Mouse (Mus musculus) large intestine, adult 2 months (tissue): ENCODE data around the gene Crtc2. TPM values are rescaled to one million over a fixed set of nuclear protein-coding genes. Genes with fewer than 3 reads are reported as not detected.
"Not testable (repeated sequence)": the region's sequence is repeated elsewhere in the genome, so short reads cannot be mapped to it uniquely, and the experiment has no call there.

ENCODE experiments used
- DNase-seq: peaks from one replicate; pipeline ENCODE4 v3.0.0-alpha.2; 2012; ENCODE audit warnings: low read depth, low spot score
- WGBS: fragments of 180-500 bp; shearing (Covaris S2); methylation state at CpG from one replicate; pipeline ENCODE4 v1.1.7; 2018; 5-methylcytosine and 5-hydroxymethylcytosine counted together
- polyA plus RNA-seq: library from polyadenylated mRNA; depleted of rRNA; stranded (reverse); fragments of >200 nt; gene quantifications from 2 replicates; pipeline ENCODE4 v1.2.3, GENCODE M21; 2012

Gene Crtc2
- polyA plus RNA-seq, 1 experiment: 25.7 TPM

DNA sequence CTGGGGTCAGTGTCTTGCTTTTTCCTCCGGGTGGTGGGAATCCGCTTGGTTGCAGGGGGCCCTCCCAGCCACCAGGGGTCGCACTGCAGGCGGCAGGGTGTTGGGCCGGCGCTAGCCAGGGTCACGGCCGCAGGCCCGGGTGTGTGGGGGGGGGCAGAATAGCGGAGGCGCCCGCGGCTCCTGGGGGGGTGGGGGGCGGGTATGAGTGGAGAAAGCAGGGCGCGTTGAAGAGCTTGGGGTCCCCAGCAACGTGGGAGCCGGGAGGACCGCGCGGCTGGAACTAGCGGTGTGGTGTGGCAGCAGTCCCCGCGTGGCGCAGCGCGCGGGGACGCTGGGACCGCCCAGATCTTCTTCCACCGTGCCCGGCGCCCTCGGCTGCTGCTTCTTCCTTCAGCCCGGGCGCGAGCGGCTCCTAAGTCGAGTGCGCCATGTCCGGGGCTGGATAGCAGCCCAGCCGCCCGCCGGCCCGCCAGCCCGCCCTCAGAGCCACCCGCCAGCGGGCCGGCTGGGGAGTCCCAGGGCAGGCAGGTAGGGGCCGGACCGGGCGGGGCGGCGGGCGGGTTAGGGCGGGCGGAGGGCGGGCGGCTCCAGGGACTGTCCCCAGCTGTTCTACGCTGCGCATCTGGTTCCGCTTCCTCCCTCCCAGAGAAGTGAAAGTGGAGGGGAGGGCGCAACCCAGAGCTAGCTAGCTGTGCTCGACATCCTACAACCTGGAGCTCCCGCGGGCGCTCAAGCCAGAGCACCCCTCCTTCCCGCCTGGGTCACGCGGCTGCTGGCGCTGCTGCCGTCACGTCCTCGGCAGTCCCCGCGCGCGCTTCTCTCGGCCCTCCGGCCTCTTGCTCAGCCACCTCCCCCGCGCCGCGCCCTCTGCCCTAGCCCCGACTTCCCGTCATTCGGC lies 11.3 kb downstream of the Crtc2 start, which contains the start of gene Dennd4b:
TSS of gene Dennd4b (plus strand) at position 152 of the 898 bp plus-strand sequence.
- WGBS: 1% methylated on average over 79 of the region's 87 CpGs
- DNase-seq: no peak

DNA sequence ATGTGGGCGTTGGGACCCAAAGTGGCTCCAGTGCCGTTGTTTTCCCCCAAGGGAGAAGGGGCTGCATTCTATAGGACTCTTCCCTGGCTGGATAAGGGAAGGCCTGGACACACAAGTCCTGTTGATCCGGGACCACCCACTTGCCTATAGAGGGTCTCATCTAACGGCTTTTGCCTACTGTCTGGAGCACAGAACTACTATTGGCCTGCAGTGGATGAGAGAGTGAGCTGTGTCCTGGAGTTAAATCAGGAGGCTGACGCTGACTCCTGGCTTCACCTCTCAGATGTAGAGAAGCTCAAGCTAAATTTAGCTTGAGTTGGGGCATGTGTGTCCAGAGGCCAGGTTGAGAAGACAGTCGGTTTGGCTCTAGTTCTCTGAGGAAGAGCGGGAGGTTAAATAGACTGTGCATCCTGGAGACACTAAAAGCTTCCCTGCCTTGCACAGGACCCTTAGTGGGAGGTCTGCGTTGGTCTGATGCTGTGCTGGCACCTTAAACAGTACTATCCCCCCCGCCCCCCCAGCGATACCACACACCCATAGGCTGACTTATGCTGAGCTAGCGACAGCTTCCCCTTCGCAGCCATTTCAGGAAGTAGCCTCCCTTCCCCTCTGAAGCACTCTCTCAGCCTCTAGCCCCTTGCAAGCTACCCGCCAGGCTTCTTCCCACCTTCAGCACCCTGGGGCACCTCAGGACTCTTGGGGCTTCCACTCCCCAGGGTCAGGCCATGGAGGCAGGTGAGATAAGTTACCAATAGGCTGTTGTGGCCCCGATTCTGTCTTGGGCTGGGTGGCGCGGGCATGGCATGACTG lies 12.2 kb downstream of the Crtc2 start:
- 29% methylated on average over 16 of the region's 16 CpGs for WGBS
- no peak for DNase-seq

GRCm38 (mm10) chr3:90266901-90267775 lies 13.2 kb downstream of the Crtc2 start:
- WGBS: 89% methylated on average over 20 of the region's 20 CpGs
- no peak for DNase-seq

DNA sequence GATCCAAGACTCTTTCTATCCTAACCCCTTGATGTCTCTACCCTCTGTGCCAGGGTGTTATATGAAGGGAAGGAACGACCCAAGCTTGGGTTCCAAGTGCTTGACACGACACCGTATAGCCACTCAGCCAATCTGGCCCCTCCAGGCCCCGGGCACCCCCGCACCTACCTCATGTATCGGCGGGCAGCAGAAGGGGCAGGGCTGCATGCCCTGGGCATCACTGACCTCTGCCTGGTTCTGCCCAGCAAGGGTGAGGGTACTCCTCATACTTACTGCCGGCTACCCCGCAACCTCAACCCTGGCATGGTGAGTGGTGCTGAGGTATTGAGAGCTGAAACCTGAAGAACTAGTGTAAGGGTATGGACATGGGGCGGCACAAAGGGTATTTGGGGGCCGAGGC lies 14.2 kb downstream of the Crtc2 start:
- WGBS: 95% methylated on average over 11 of the region's 11 CpGs
- DNase-seq: no peak

DNA sequence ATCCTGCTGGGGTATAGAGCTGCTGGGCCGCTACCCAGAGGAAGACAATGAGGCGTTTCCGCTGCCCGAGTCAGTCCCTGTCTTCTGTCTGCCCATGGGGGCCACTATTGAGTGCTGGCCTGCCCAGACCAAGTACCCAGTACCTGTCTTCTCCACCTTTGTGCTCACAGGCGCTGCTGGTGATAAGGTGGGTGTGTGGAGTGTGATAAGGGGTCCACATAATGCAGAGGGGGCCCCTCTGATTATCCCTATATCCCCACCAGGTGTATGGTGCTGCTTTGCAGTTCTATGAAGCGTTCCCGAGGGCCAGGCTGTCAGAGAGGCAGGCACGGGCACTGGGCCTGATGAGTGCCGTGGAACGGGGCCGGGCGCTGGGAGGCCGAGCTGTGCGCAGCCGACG lies 15.0 kb downstream of the Crtc2 start:
- DNase-seq: no peak
- 93% methylated on average over 16 of the region's 16 CpGs for WGBS

DNA sequence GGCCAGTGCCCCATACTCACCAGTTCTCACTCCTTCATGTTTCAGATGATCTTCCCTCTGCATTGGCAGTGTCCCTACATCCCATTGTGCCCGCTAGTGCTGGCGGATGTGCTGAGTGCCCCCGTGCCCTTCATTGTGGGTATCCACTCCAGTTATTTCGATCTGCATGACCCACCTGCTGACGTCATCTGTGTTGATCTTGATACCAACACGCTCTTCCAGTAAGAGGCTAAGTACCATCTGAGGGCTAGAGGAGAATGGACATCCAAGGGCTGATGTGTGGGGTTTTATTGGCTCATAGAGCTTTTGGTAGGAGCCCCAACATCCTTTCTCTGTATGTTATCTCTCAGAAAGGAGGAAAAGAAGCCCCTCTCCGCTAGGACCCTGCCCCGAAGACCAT lies 16.8 kb downstream of the Crtc2 start:
- WGBS: 93% methylated on average over 8 of the region's 8 CpGs
- DNase-seq: no peak

- DNase-seq: no peak
- WGBS: 69% methylated on average over 9 of the region's 9 CpGs
Measured at GRCm38 (mm10) chr3:90272170-90272569, 18.2 kb downstream of the Crtc2 start.

DNA sequence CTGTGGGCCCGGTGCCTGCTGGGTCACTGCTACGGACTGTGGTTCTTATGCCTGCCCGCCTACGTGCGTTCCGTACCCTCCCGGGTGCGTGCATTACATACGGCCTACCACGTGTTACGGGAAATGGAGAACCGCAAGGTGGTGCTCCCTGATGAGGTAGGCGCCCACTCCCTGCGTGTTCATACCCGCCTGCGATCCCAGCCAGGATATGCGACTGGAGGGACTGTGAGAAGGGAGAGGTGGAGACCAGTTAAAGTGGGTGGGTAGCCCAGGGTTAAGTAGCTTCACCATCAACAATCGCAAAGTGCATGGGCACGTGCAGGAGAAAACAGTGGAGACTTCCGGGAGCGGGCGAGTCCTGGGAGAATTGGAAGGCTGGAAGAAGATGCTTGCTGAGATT lies 19.9 kb downstream of the Crtc2 start:
- 92% methylated on average over 22 of the region's 22 CpGs for WGBS
- no peak for DNase-seq

- 93% methylated on average over 11 of the region's 11 CpGs for WGBS
- no peak for DNase-seq
Measured at GRCm38 (mm10) chr3:90275286-90275685, 21.3 kb downstream of the Crtc2 start.

- DNase-seq: no peak
- WGBS: 74% methylated on average over 16 of the region's 16 CpGs
Measured at GRCm38 (mm10) chr3:90276858-90277257, 22.9 kb downstream of the Crtc2 start.

- WGBS: 88% methylated on average over 9 of the region's 9 CpGs
- no peak for DNase-seq
Measured at GRCm38 (mm10) chr3:90277793-90278192, 23.8 kb downstream of the Crtc2 start.

DNA sequence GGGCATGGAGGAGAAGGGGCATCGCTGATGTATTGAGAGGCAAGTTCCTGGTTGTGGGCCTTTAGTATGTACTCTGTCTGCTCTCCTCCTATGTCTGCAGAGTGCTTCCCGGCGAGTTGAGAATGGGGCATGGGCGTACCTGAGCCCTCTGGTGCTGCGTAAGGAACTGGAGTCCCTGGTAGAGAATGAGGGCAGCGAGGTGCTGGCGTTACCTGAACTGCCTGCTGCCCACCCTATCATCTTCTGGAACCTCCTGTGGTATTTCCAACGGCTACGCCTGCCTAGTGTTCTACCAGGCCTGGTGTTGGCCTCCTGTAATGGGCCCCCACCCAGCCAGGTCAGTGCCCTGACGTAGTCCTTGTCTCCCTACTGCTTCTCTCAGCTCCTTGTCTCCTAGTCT lies 24.2 kb downstream of the Crtc2 start:
- DNase-seq: no peak
- 94% methylated on average over 10 of the region's 10 CpGs for WGBS

GRCm38 (mm10) chr3:90279216-90279615 lies 25.3 kb downstream of the Crtc2 start:
- no peak for DNase-seq
- WGBS: 90% methylated on average over 9 of the region's 9 CpGs

DNA sequence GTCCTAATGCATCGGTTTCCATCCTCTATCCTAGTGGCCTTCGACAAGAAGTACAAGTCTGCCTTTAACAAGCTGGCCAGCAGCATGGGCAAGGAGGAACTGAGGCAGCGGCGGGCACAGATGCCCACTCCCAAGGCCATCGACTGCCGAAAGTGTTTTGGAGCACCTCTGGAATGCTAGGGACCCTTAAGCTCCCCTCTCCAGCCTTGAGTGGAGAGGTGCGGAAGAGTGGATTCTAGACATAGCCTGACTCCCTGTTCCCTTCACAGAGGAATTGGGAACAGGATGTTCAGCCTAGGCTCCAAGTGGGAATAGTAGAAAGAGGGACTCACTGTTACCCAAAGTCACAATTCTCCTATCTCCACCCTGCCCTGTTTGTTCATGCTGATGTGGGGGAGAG lies 25.8 kb downstream of the Crtc2 start:
- 95% methylated on average over 7 of the region's 7 CpGs for WGBS
- no peak for DNase-seq

DNA sequence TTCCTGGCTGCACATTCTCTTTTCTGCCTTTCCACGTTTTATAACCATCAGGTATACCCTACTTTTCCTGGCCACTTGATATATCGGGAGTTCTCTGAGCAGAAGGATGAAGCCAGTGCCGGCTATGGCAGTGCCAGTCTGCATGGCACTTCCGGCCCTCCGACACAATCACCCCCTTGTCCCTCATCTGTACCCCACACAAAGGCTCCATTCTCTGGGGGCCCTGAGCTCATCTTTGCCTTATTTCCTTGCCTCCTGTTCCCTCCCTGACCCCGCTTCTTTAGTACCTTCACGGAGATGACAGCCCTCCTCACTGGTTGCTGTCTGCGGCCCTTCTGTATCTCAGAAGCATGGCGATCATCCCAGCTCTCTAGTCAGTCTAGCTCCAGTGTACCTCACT lies 26.7 kb downstream of the Crtc2 start:
- 93% methylated on average over 9 of the region's 9 CpGs for WGBS
- DNase-seq: no peak

- no peak for DNase-seq
- 96% methylated on average over 2 of the region's 2 CpGs for WGBS
Measured at GRCm38 (mm10) chr3:90284150-90284549, 30.2 kb downstream of the Crtc2 start.

DNA sequence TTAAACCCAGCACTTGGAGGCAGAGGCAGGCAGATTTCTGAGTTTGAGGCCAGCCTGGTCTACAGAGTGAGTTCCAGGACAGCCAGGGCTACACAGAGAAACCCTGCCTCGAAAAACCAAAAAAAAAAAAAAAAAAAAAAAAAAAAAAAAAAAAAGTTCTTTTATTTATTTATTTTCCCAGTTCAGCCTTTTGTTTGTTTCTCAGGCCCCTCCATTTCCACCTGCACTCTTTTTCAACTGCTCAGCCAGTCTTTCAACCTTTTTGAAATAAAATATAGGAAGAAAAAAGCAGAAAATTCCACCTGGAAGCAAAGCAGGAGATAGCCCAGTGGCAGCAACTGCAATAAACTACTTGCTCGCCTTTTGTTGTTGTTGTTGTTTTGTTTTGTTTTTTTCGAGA lies 35.4 kb downstream of the Crtc2 start:
- WGBS: 56% methylated on average over 3 of the region's 3 CpGs
- DNase-seq: not testable (repeated sequence)

DNA sequence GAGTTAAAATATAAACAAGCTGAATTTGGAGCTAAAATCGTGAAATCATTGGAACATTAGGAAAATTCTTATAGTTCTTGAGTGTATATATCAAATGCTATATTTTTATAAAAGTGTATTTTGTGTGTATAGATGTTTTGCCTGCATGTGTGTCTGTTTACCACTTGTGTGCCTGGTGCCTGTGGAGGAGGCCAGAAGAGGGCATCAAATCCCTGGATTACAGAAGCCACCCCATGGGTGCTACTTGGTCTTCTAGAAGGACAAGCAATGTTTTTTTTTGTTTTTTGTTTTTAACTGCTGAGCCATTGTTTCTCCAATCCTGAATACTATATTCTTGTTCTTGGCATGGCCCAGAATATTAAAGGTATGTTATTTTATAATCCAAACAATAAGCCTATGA lies 36.6 kb downstream of the Crtc2 start:
- WGBS: 87% methylated on average over 1 of the region's 1 CpGs
- DNase-seq: no peak

DNA sequence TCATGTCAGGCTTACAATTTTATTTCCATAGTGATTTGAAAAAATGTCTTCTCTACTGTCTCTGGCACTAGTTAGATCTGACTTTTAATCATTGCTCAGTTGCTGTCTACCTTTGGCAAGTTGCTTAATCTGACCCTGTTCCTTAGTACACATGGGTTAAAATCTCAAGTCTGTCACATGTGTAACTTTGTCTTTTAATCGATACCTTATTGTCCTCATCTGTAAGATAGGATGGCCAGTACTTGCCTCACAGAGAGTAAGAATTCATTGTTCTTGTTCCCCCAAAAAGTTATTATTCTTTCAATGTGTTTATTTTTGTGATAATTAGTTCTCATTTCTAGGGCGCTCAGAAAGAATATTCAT lies 38.0 kb downstream of the Crtc2 start:
- DNase-seq: no peak
- 12% methylated on average over 2 of the region's 2 CpGs for WGBS
